Mouse (Mus musculus): ENCODE measurements around the gene Olfr1414. TPM values are rescaled to one million over a fixed set of nuclear protein-coding genes. Genes with fewer than 3 reads are reported as not detected.

Olfr1414 gene
- polyA plus RNA-seq (2015; fragmentation: Illumina TruSeq; extraction: RNeasy Lipid Tissue Mini Kit (QIAGEN cat#74804); ENCODE audit: insufficient read depth, low replicate concordance): not detected

GRCm38 (mm10) chr1:92518561-92518960 lies at the start of gene Olfr1414:
Olfr1414 (minus strand) TSS chr1:92518661.

GRCm38 (mm10) chr1:92496001-92496400 lies 22.5 kb downstream of the Olfr1414 start, which contains the start of gene Olfr1415:
Olfr1415 (minus strand) TSS chr1:92496101.

GRCm38 (mm10) chr1:92485013-92485412 lies 33.4 kb downstream of the Olfr1414 start, which contains the start of gene Olfr1416:
Olfr1416 (minus strand) TSS chr1:92485113.

GRCm38 (mm10) chr1:92473165-92474041 lies 45.1 kb downstream of the Olfr1414 start, which contains the start of gene Ndufa10:
Ndufa10 (minus strand) TSS chr1:92473860.

Other genes starting within 250 kb of the Olfr1414 start
- gene Ndufa10, start 44.8 kb downstream of the Olfr1414 start, polyA plus RNA-seq (2015; fragmentation: Illumina TruSeq; extraction: RNeasy Lipid Tissue Mini Kit (QIAGEN cat#74804); ENCODE audit: insufficient read depth, low replicate concordance): 125 TPM
- not detected for gene Olfr1416, start 33.5 kb downstream of the Olfr1414 start, polyA plus RNA-seq (2015; fragmentation: Illumina TruSeq; extraction: RNeasy Lipid Tissue Mini Kit (QIAGEN cat#74804); ENCODE audit: insufficient read depth, low replicate concordance)
- not detected for gene Olfr1415, start 22.6 kb downstream of the Olfr1414 start, polyA plus RNA-seq (2015; fragmentation: Illumina TruSeq; extraction: RNeasy Lipid Tissue Mini Kit (QIAGEN cat#74804); ENCODE audit: insufficient read depth, low replicate concordance)
- gene Olfr1413, start 52.7 kb upstream of the Olfr1414 start, polyA plus RNA-seq (2015; fragmentation: Illumina TruSeq; extraction: RNeasy Lipid Tissue Mini Kit (QIAGEN cat#74804); ENCODE audit: insufficient read depth, low replicate concordance): not detected
- not detected for gene Olfr1412, start 67.1 kb upstream of the Olfr1414 start, polyA plus RNA-seq (2015; fragmentation: Illumina TruSeq; extraction: RNeasy Lipid Tissue Mini Kit (QIAGEN cat#74804); ENCODE audit: insufficient read depth, low replicate concordance)
- gene Olfr1411, start 75.8 kb upstream of the Olfr1414 start, polyA plus RNA-seq (2015; fragmentation: Illumina TruSeq; extraction: RNeasy Lipid Tissue Mini Kit (QIAGEN cat#74804); ENCODE audit: insufficient read depth, low replicate concordance): not detected
- not detected for gene Olfr1410, start 87.1 kb upstream of the Olfr1414 start, polyA plus RNA-seq (2015; fragmentation: Illumina TruSeq; extraction: RNeasy Lipid Tissue Mini Kit (QIAGEN cat#74804); ENCODE audit: insufficient read depth, low replicate concordance)
- not detected for gene Olfr12, start 99.1 kb upstream of the Olfr1414 start, polyA plus RNA-seq (2015; fragmentation: Illumina TruSeq; extraction: RNeasy Lipid Tissue Mini Kit (QIAGEN cat#74804); ENCODE audit: insufficient read depth, low replicate concordance)
- 175 TPM for gene Cops9, start 123.3 kb upstream of the Olfr1414 start, polyA plus RNA-seq (2015; fragmentation: Illumina TruSeq; extraction: RNeasy Lipid Tissue Mini Kit (QIAGEN cat#74804); ENCODE audit: insufficient read depth, low replicate concordance)
- 0.26 TPM for gene Otos, start 130.2 kb upstream of the Olfr1414 start, polyA plus RNA-seq (2015; fragmentation: Illumina TruSeq; extraction: RNeasy Lipid Tissue Mini Kit (QIAGEN cat#74804); ENCODE audit: insufficient read depth, low replicate concordance)

Measured in spleen, adult 10 weeks (tissue).